Mouse (Mus musculus) embryonic fibroblast, embryonic 13.5 days (primary cell): Measurements from ENCODE around the gene Nom1. TPM values are rescaled to one million over a fixed set of nuclear protein-coding genes. Genes with fewer than 3 reads are reported as not detected.
"Not testable (repeated sequence)": the region's sequence is repeated elsewhere in the genome, so short reads cannot be mapped to it uniquely, and the experiment has no call there.

Experiments
- H3K27ac ChIP-seq: 2 replicates; pipeline ENCODE4 v1.5.1; 2012; ENCODE audit warnings: low read length, control low read depth, inconsistent platforms; ENCODE audit not compliant: insufficient read depth
- H3K4me1 ChIP-seq: 2 replicates; pipeline ENCODE4 v1.6.1; 2011; ENCODE audit warnings: low read length; ENCODE audit not compliant: control insufficient read depth, insufficient read depth
- H3K4me3 ChIP-seq: 2 replicates; pipeline ENCODE4 v1.5.1; 2011; ENCODE audit warnings: mild to moderate bottlenecking, control low read depth, low read length; ENCODE audit not compliant: insufficient read depth
- CTCF ChIP-seq: IDR thresholded peaks from 2 replicates; pipeline ENCODE4 v1.5.1; 2011; ENCODE audit warnings: mild to moderate bottlenecking, control low read depth, low read length, moderate library complexity, borderline replicate concordance; ENCODE audit not compliant: insufficient read depth
- POLR2A ChIP-seq: IDR thresholded peaks from 2 replicates; pipeline ENCODE4 v1.6.1; 2011; ENCODE audit warnings: low read depth, mild to moderate bottlenecking, control low read depth, low read length, moderate library complexity
- polyA plus RNA-seq: library from polyadenylated mRNA; stranded (reverse); fragments of >200 nt; gene quantifications from 2 replicates; pipeline ENCODE4 v1.2.4, GENCODE M21; 2011; ENCODE audit warnings: low read depth; ENCODE audit not compliant: missing spikeins, insufficient read length

Nom1 gene
- 12.2 and 15.1 TPM in 2 replicates for polyA plus RNA-seq

GRCm38 (mm10) chr5:29434228-29434871 is at the start of gene Nom1:
TSS of gene Nom1 (plus strand) at chr5:29434664.
- no peak for TF ChIP-seq CTCF
- peak; percentile 84 for TF ChIP-seq POLR2A
- H3K4me1 ChIP-seq = no peaks in the 10 kb centered on the region; the same call in 1 of the 2 replicates
- no peak within 1 kb of the TSS for H3K27ac ChIP-seq
- peak within 1 kb of the TSS; percentile 98 for H3K4me3 ChIP-seq

- H3K27ac ChIP-seq = peak overlapping the region; percentile 21
- TF ChIP-seq POLR2A (no peak), CTCF (no peak)
- peaks cover 3% of the 10 kb centered on the region for H3K4me1 ChIP-seq
Measured at GRCm38 (mm10) chr5:29387591-29387990, 46.9 kb upstream of the Nom1 start.

GRCm38 (mm10) chr5:29388181-29388943 is 46.1 kb upstream of the Nom1 start:
- no peak for TF ChIP-seq CTCF
- TF ChIP-seq POLR2A = no peak
- peaks cover 3% of the 10 kb centered on the region for H3K4me1 ChIP-seq
- peak overlapping the region; percentile 21 for H3K27ac ChIP-seq
- H3K4me3 ChIP-seq = no peak overlapping the region

More at GRCm38 (mm10) chr5:29387591-29387990, 46.9 kb upstream of the Nom1 start:
- no peak overlapping the region for H3K4me3 ChIP-seq

- TF ChIP-seq CTCF (peak; percentile 79), POLR2A (no peak)
- H3K27ac ChIP-seq = peak overlapping the region; percentile 21; the same call in 1 of the 2 replicates
- no peak overlapping the region for H3K4me3 ChIP-seq
- H3K4me1 ChIP-seq = peaks cover 3% of the 10 kb centered on the region
Measured at GRCm38 (mm10) chr5:29388944-29389765, 45.3 kb upstream of the Nom1 start.

- Histone ChIP-seq H3K27ac (no peak overlapping the region), H3K4me1 (no peaks in the 10 kb centered on the region), H3K4me3 (no peak overlapping the region)
- TF ChIP-seq POLR2A = no peak
- no peak for TF ChIP-seq CTCF
Measured at GRCm38 (mm10) chr5:29398427-29398826, 36.0 kb upstream of the Nom1 start.

GRCm38 (mm10) chr5:29410854-29411253 is 23.6 kb upstream of the Nom1 start:
- Histone ChIP-seq H3K4me3 (no peak overlapping the region), H3K4me1 (no peaks in the 10 kb centered on the region), H3K27ac (no peak overlapping the region)
- TF ChIP-seq CTCF (no peak), POLR2A (no peak)

GRCm38 (mm10) chr5:29413041-29413440 is 21.4 kb upstream of the Nom1 start:
- H3K4me1 ChIP-seq = no peaks in the 10 kb centered on the region
- no peak overlapping the region for H3K4me3 ChIP-seq
- no peak overlapping the region for H3K27ac ChIP-seq
- TF ChIP-seq CTCF = no peak

- H3K27ac ChIP-seq, H3K4me1 ChIP-seq, H3K4me3 ChIP-seq: not testable (repeated sequence)
Measured at GRCm38 (mm10) chr5:29423330-29423729, 11.1 kb upstream of the Nom1 start.

- H3K27ac ChIP-seq = no peak overlapping the region
- TF ChIP-seq POLR2A (no peak), CTCF (no peak)
- H3K4me1 ChIP-seq = no peaks in the 10 kb centered on the region; the same call in 1 of the 2 replicates
- H3K4me3 ChIP-seq = peak overlapping the region; percentile 98
Measured at GRCm38 (mm10) chr5:29434872-29435358, 451 bp downstream of the Nom1 start.
